Mouse (Mus musculus) hindbrain, embryonic 10.5 days (tissue): ENCODE data around the gene Gm43738. TPM values are rescaled to one million over a fixed set of nuclear protein-coding genes. Genes with fewer than 3 reads are reported as not detected.
A peak's percentile ranks its signal among the peaks of the same experiment; 100 is the strongest.

Experiments used
- DNase-seq: peaks from one replicate; pipeline ENCODE4 v3.0.0-alpha.2; 2017; ENCODE audit warnings: low spot score
- H3K27ac ChIP-seq: fragments of 300-500 bp; sonication (generic); 2 replicates; pipeline ENCODE4 v1.5.1; 2016; ENCODE audit warnings: mild to moderate bottlenecking, moderate library complexity
- H3K27me3 ChIP-seq: fragments of 300-500 bp; sonication (generic); 2 replicates; pipeline ENCODE4 v1.6.1; 2016; ENCODE audit warnings: mild to moderate bottlenecking; ENCODE audit not compliant: poor library complexity, insufficient read depth, severe bottlenecking
- H3K36me3 ChIP-seq: fragments of 300-500 bp; sonication (generic); 2 replicates; pipeline ENCODE4 v1.6.1; 2016; ENCODE audit warnings: mild to moderate bottlenecking, moderate library complexity
- H3K4me1 ChIP-seq: fragments of 300-500 bp; sonication (generic); replicated peaks from 2 replicates; pipeline ENCODE4 v1.6.1; 2016; ENCODE audit warnings: mild to moderate bottlenecking
- H3K4me3 ChIP-seq: fragments of 300-500 bp; sonication (generic); 2 replicates; pipeline ENCODE4 v1.5.1; 2016; ENCODE audit warnings: mild to moderate bottlenecking, moderate library complexity
- H3K9me3 ChIP-seq: fragments of 300-500 bp; sonication (generic); 2 replicates; pipeline ENCODE4 v1.6.1; 2016; ENCODE audit warnings: mild to moderate bottlenecking, moderate library complexity
- WGBS: fragments of 180-500 bp; shearing (Covaris S2); methylation state at CpG from one replicate; pipeline ENCODE4 v1.1.7; 2016; 5-methylcytosine and 5-hydroxymethylcytosine counted together
- polyA plus RNA-seq: library from polyadenylated mRNA; unstranded; fragments of >200 nt; fragmentation: Nextera tagmentation; extraction: Ambion mirVana; gene quantifications from 2 replicates; pipeline ENCODE4 v1.2.1, GENCODE M21; 2016

The Gm43738 gene
- polyA plus RNA-seq, 1 experiment from 2014 or later = 0.09 TPM

GRCm38 (mm10) chr3:89129908-89130307 is 29.0 kb upstream of the Gm43738 start:
- DNase-seq = no peak
- peaks cover 22% of the 10 kb centered on the region; the same call in 1 of the 2 replicates for H3K27me3 ChIP-seq
- H3K36me3 ChIP-seq = no peaks in the 10 kb centered on the region
- no peak overlapping the region for H3K27ac ChIP-seq
- H3K4me1 ChIP-seq = peaks cover 12% of the 10 kb centered on the region
- 92% methylated on average over 3 of the region's 3 CpGs for WGBS
- no peaks in the 10 kb centered on the region for H3K9me3 ChIP-seq
- H3K4me3 ChIP-seq = no peak overlapping the region

GRCm38 (mm10) chr3:89125981-89126380 is 25.1 kb upstream of the Gm43738 start:
- Histone ChIP-seq H3K9me3 (no peaks in the 10 kb centered on the region), H3K36me3 (no peaks in the 10 kb centered on the region), H3K27ac (no peak overlapping the region), H3K4me1 (0 out of 2 replicates have a peak, but pooled peaks cover 3% of the 10 kb centered on the region), H3K27me3 (0 out of 2 replicates have a peak, but pooled peaks cover 2% of the 10 kb centered on the region), H3K4me3 (no peak overlapping the region)
- no peak for DNase-seq
- 91% methylated on average over 3 of the region's 3 CpGs for WGBS

- H3K4me1 ChIP-seq = 0 out of 2 replicates have a peak, but pooled peaks cover 3% of the 10 kb centered on the region
- H3K36me3 ChIP-seq = no peaks in the 10 kb centered on the region
- H3K27me3 ChIP-seq = no peaks in the 10 kb centered on the region
- 90% methylated on average over 3 of the region's 3 CpGs for WGBS
- DNase-seq = no peak
- no peaks in the 10 kb centered on the region for H3K9me3 ChIP-seq
- no peak overlapping the region for H3K27ac ChIP-seq
- H3K4me3 ChIP-seq = no peak overlapping the region
Observed at GRCm38 (mm10) chr3:89124241-89124640, 23.3 kb upstream of the Gm43738 start.

GRCm38 (mm10) chr3:89123313-89123712 is 22.4 kb upstream of the Gm43738 start:
- H3K36me3 ChIP-seq = no peaks in the 10 kb centered on the region
- no peaks in the 10 kb centered on the region for H3K4me1 ChIP-seq
- no peaks in the 10 kb centered on the region for H3K9me3 ChIP-seq
- H3K4me3 ChIP-seq = no peak overlapping the region
- DNase-seq = no peak
- WGBS = 82% methylated on average over 2 of the region's 2 CpGs
- H3K27ac ChIP-seq = no peak overlapping the region
- no peaks in the 10 kb centered on the region for H3K27me3 ChIP-seq

GRCm38 (mm10) chr3:89115522-89115921 is 14.6 kb upstream of the Gm43738 start:
- no peak overlapping the region for H3K4me3 ChIP-seq
- DNase-seq = no peak
- peaks cover 4% of the 10 kb centered on the region; the same call in 1 of the 2 replicates for H3K9me3 ChIP-seq
- H3K36me3 ChIP-seq = no peaks in the 10 kb centered on the region
- 11% methylated on average over 2 of the region's 2 CpGs for WGBS
- no peaks in the 10 kb centered on the region for H3K4me1 ChIP-seq
- H3K27ac ChIP-seq = no peak overlapping the region
- H3K27me3 ChIP-seq = no peaks in the 10 kb centered on the region

- no peaks in the 10 kb centered on the region for H3K27me3 ChIP-seq
- no peaks in the 10 kb centered on the region for H3K4me1 ChIP-seq
- no peak overlapping the region for H3K27ac ChIP-seq
- H3K4me3 ChIP-seq = no peak overlapping the region
- 91% methylated on average over 4 of the region's 4 CpGs for WGBS
- no peak for DNase-seq
- no peaks in the 10 kb centered on the region for H3K36me3 ChIP-seq
- peaks cover 4% of the 10 kb centered on the region; the same call in 1 of the 2 replicates for H3K9me3 ChIP-seq
Observed at GRCm38 (mm10) chr3:89113058-89113457, 12.2 kb upstream of the Gm43738 start.

- no peaks in the 10 kb centered on the region for H3K36me3 ChIP-seq
- H3K27me3 ChIP-seq = no peaks in the 10 kb centered on the region
- no peaks in the 10 kb centered on the region for H3K9me3 ChIP-seq
- H3K27ac ChIP-seq = no peak overlapping the region
- 77% methylated on average over 1 of the region's 1 CpGs for WGBS
- H3K4me1 ChIP-seq = no peaks in the 10 kb centered on the region
- no peak overlapping the region for H3K4me3 ChIP-seq
- DNase-seq = no peak
Observed at GRCm38 (mm10) chr3:89108146-89108545, 7.2 kb upstream of the Gm43738 start.

- whole genome bisulfite sequencing = 78% methylated on average over 3 of the region's 3 CpGs
Observed at GRCm38 (mm10) chr3:89107545-89107944, 6.6 kb upstream of the Gm43738 start.

GRCm38 (mm10) chr3:89106881-89107280 is 6.0 kb upstream of the Gm43738 start:
- peaks cover 10% of the 10 kb centered on the region for H3K4me1 ChIP-seq
- no peaks in the 10 kb centered on the region for H3K9me3 ChIP-seq
- H3K27ac ChIP-seq = no peak overlapping the region
- H3K4me3 ChIP-seq = no peak overlapping the region
- H3K27me3 ChIP-seq = no peaks in the 10 kb centered on the region
- DNase-seq = no peak
- no peaks in the 10 kb centered on the region for H3K36me3 ChIP-seq

More at GRCm38 (mm10) chr3:89107545-89107944, 6.6 kb upstream of the Gm43738 start:
- no peak overlapping the region for H3K27ac ChIP-seq
- no peak overlapping the region for H3K4me3 ChIP-seq
- H3K36me3 ChIP-seq = no peaks in the 10 kb centered on the region
- no peaks in the 10 kb centered on the region for H3K27me3 ChIP-seq
- DNase-seq = no peak
- no peaks in the 10 kb centered on the region for H3K9me3 ChIP-seq
- H3K4me1 ChIP-seq = peaks cover 4% of the 10 kb centered on the region

GRCm38 (mm10) chr3:89103291-89103595 is 2.3 kb upstream of the Gm43738 start:
- no peak overlapping the region for H3K4me3 ChIP-seq
- peaks cover 40% of the 10 kb centered on the region for H3K4me1 ChIP-seq
- no peak overlapping the region for H3K27ac ChIP-seq
- WGBS = 82% methylated on average over 4 of the region's 4 CpGs
- no peak for DNase-seq
- no peaks in the 10 kb centered on the region for H3K27me3 ChIP-seq
- no peaks in the 10 kb centered on the region for H3K9me3 ChIP-seq
- peaks cover 22% of the 10 kb centered on the region for H3K36me3 ChIP-seq

- no peaks in the 10 kb centered on the region for H3K27me3 ChIP-seq
- peak overlapping the region; percentile 88 for H3K4me3 ChIP-seq
- WGBS = 69% methylated on average over 12 of the region's 12 CpGs
- DNase-seq = no peak
- peaks cover 41% of the 10 kb centered on the region for H3K4me1 ChIP-seq
- no peaks in the 10 kb centered on the region for H3K9me3 ChIP-seq
- peaks cover 28% of the 10 kb centered on the region for H3K36me3 ChIP-seq
- H3K27ac ChIP-seq = peak overlapping the region; percentile 91
Observed at GRCm38 (mm10) chr3:89102495-89103290, 1.8 kb upstream of the Gm43738 start.

- peaks cover 35% of the 10 kb centered on the region for H3K36me3 ChIP-seq
- H3K9me3 ChIP-seq = no peaks in the 10 kb centered on the region
- H3K4me1 ChIP-seq = peaks cover 41% of the 10 kb centered on the region
- peak within 1 kb of the TSS; percentile 91 for H3K27ac ChIP-seq
- peak within 1 kb of the TSS; percentile 88 for H3K4me3 ChIP-seq
- WGBS = under 1% methylated on average over 26 of the region's 26 CpGs
- DNase-seq = peak; percentile 95
- H3K27me3 ChIP-seq = no peaks in the 10 kb centered on the region
Observed at GRCm38 (mm10) chr3:89101812-89102494, 1.1 kb upstream of the Gm43738 start, which contains the start of gene Fdps. Gene Fdps, minus strand, starts transcription at chr3:89101959.

GRCm38 (mm10) chr3:89101459-89101811 is 536 bp upstream of the Gm43738 start:
- WGBS = under 1% methylated on average over 19 of the region's 19 CpGs
- H3K4me3 ChIP-seq = peak overlapping the region; percentile 88
- peak overlapping the region; percentile 91 for H3K27ac ChIP-seq
- no peaks in the 10 kb centered on the region for H3K9me3 ChIP-seq
- H3K27me3 ChIP-seq = no peaks in the 10 kb centered on the region
- peaks cover 40% of the 10 kb centered on the region for H3K36me3 ChIP-seq
- peaks cover 41% of the 10 kb centered on the region for H3K4me1 ChIP-seq
- DNase-seq = no peak
